Mouse (Mus musculus) Muller cell, postnatal 12 days (primary cell): Measurements from ENCODE around the gene Gm28845.
"Not testable (repeated sequence)": the region's sequence is repeated elsewhere in the genome, so short reads cannot be mapped to it uniquely, and the experiment has no call there.

ENCODE experiments used
- DNase-seq: peaks from one replicate; pipeline ENCODE4 v3.0.0-alpha.2; 2015; ENCODE audit errors: inconsistent ontology term

Gene Gm28845

GRCm38 (mm10) chr1:65107654-65108279 is 11.6 kb downstream of the Gm28845 start:
- DNase-seq: no peak

- no peak for DNase-seq
Observed at GRCm38 (mm10) chr1:65103273-65103672, 16.1 kb downstream of the Gm28845 start, which contains the start of gene Cryga. Cryga (minus strand) TSS chr1:65103373.

GRCm38 (mm10) chr1:65096953-65097352 is 22.4 kb downstream of the Gm28845 start:
- no peak for DNase-seq

- DNase-seq: peak; percentile 36
Observed at GRCm38 (mm10) chr1:65091566-65091965, 27.8 kb downstream of the Gm28845 start.

GRCm38 (mm10) chr1:65090370-65090769 is 29.0 kb downstream of the Gm28845 start:
- DNase-seq: no peak

- peak; percentile 50 for DNase-seq
Observed at GRCm38 (mm10) chr1:65088567-65089356, 30.6 kb downstream of the Gm28845 start.

- no peak for DNase-seq
Observed at GRCm38 (mm10) chr1:65082188-65082587, 37.2 kb downstream of the Gm28845 start, which contains the start of gene Crygb. Crygb (minus strand) TSS chr1:65082288.

- peak; percentile 31 for DNase-seq
Observed at GRCm38 (mm10) chr1:65075607-65076006, 43.8 kb downstream of the Gm28845 start.

GRCm38 (mm10) chr1:65073589-65073988 is 45.8 kb downstream of the Gm28845 start, which contains the start of gene Crygc:
Crygc (minus strand) TSS chr1:65073689.
- no peak for DNase-seq

GRCm38 (mm10) chr1:65067842-65068241 is 51.5 kb downstream of the Gm28845 start:
- DNase-seq: no peak

GRCm38 (mm10) chr1:65064201-65064600 is 55.2 kb downstream of the Gm28845 start:
- DNase-seq: peak; percentile 33

GRCm38 (mm10) chr1:65063352-65063751 is 56.0 kb downstream of the Gm28845 start, which contains the start of gene Crygd:
Crygd (minus strand) TSS chr1:65063452.
- no peak for DNase-seq

GRCm38 (mm10) chr1:65052140-65052539 is 67.2 kb downstream of the Gm28845 start:
- DNase-seq: no peak

GRCm38 (mm10) chr1:65051696-65052095 is 67.7 kb downstream of the Gm28845 start:
- no peak for DNase-seq

GRCm38 (mm10) chr1:65050952-65051351 is 68.4 kb downstream of the Gm28845 start, which contains the start of gene Cryge:
Cryge (minus strand) TSS chr1:65051149.
- not testable (repeated sequence) for DNase-seq
